Mouse (Mus musculus): ENCODE data around the gene Hcn1. TPM values are rescaled to one million over a fixed set of nuclear protein-coding genes. Genes with fewer than 3 reads are reported as not detected.

Gene Hcn1
- total RNA-seq (2021): 0.06 TPM in 1 of 2 replicates, not detected in the other
- long read RNA-seq: 0 reads

GRCm38 (mm10) chr13:117602181-117602580, at the start of gene Hcn1:
Gene Hcn1, plus strand, starts transcription at chr13:117602320.
- DNase-seq: peak; percentile 84

- no peak for DNase-seq
Observed at GRCm38 (mm10) chr13:117567251-117567650, 34.9 kb upstream of the Hcn1 start.

GRCm38 (mm10) chr13:117571747-117572146, 30.4 kb upstream of the Hcn1 start:
- no peak for DNase-seq

GRCm38 (mm10) chr13:117594494-117595182, 7.5 kb upstream of the Hcn1 start:
- no peak for DNase-seq

- no peak for DNase-seq
Observed at GRCm38 (mm10) chr13:117595183-117595532, 7.0 kb upstream of the Hcn1 start.

GRCm38 (mm10) chr13:117601331-117601965, 672 bp upstream of the Hcn1 start:
- no peak for DNase-seq

- DNase-seq: no peak
Observed at GRCm38 (mm10) chr13:117602617-117603358, 668 bp downstream of the Hcn1 start.

GRCm38 (mm10) chr13:117603421-117603820, 1.3 kb downstream of the Hcn1 start:
- no peak for DNase-seq

- DNase-seq: peak; percentile 9
Observed at GRCm38 (mm10) chr13:117604073-117604472, 2.0 kb downstream of the Hcn1 start.

GRCm38 (mm10) chr13:117604971-117605750, 3.0 kb downstream of the Hcn1 start:
- no peak for DNase-seq

- DNase-seq: no peak
Observed at GRCm38 (mm10) chr13:117611881-117612280, 9.8 kb downstream of the Hcn1 start.

- no peak for DNase-seq
Observed at GRCm38 (mm10) chr13:117619544-117619943, 17.4 kb downstream of the Hcn1 start.

GRCm38 (mm10) chr13:117657501-117657900, 55.4 kb downstream of the Hcn1 start:
- no peak for DNase-seq

- no peak for DNase-seq
Observed at GRCm38 (mm10) chr13:117658414-117659175, 56.5 kb downstream of the Hcn1 start.

- no peak for DNase-seq
Observed at GRCm38 (mm10) chr13:117659511-117659910, 57.4 kb downstream of the Hcn1 start.

- DNase-seq: no peak
Observed at GRCm38 (mm10) chr13:117662661-117663060, 60.5 kb downstream of the Hcn1 start.

GRCm38 (mm10) chr13:117669303-117669702, 67.2 kb downstream of the Hcn1 start:
- DNase-seq: no peak

- no peak for DNase-seq
Observed at GRCm38 (mm10) chr13:117671851-117672250, 69.7 kb downstream of the Hcn1 start.

- no peak for DNase-seq
Observed at GRCm38 (mm10) chr13:117676418-117676817, 74.3 kb downstream of the Hcn1 start.

GRCm38 (mm10) chr13:117687670-117688069, 85.5 kb downstream of the Hcn1 start:
- no peak for DNase-seq

- DNase-seq: no peak
Observed at GRCm38 (mm10) chr13:117694729-117695332, 92.7 kb downstream of the Hcn1 start.
